In the genomic region with DNA sequence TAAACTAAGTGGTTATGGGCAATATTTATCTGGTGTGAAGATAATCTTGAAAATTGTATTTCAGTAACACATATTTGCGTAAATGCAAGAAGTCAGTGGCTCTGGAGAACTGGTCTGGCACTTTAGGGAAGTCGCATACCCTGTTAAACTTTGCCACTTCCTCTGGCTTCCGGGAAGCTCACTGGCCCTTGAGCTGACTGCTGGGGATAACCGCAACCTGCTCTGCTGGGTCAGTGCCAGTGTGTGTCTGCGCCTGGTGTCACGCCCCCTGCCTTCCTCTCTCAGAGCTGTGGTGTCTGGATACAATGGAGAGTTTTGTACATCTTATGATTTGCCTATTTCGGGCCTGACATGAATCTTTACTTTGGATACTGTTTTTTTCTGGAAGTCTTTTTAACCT, we compare ENCODE assay signal across 32 mouse cellular contexts. TPM values are rescaled to one million over a fixed set of nuclear protein-coding genes. Genes with fewer than 3 reads are reported as not detected.
A peak's percentile ranks its signal among the peaks of the same experiment; 100 is the strongest.
DNase-seq lines count a peak whose midpoint lies in the region; ATAC-seq and TF ChIP-seq lines count a peak whose summit lies in the region.
"Had no signal": no experiment of that assay in that cellular context is flagged by ENCODE, and none has a peak within 500 bp of the region (broad histone marks: within the 10 kb centered on the region; RNA-seq: fewer than 3 reads in every experiment).

No protein-coding gene starts in this region.

- H3K27ac ChIP-seq in kidney, adult 2 months (ENCODE audit: insufficient read depth, low read depth, low read length) = no peak overlapping the region
- H3K27ac ChIP-seq in liver, embryonic 11.5 days (ENCODE audit: low read depth, low read length) = no peak overlapping the region
- H3K27ac ChIP-seq: embryonic facial prominence, embryonic 13.5 days; forebrain, embryonic 10.5 days; forebrain, embryonic 15.5 days; hindbrain, embryonic 15.5 days; limb, embryonic 12.5 days; lung, embryonic 15.5 days; neural tube, embryonic 12.5 days; stomach, postnatal 0 days had no signal

- H3K4me1 ChIP-seq in kidney, adult 2 months (ENCODE audit: control insufficient read depth, insufficient read depth, low read length) = no peaks in the 10 kb centered on the region
- H3K4me1 ChIP-seq in liver, embryonic 11.5 days (replicated peaks; ENCODE audit: control insufficient read depth, insufficient read depth, low read length) = no peaks in the 10 kb centered on the region
- H3K4me1 ChIP-seq: megakaryocyte, embryonic 14.5 days; neural tube, embryonic 12.5 days had no signal

- DNase-seq in cerebellum, postnatal 10 days = peak; percentile 86 to 91
- no peak for DNase-seq in cerebellum, adult 11 months
- peak; percentile 13 for DNase-seq in kidney, postnatal 10 days
- DNase-seq in kidney, adult 2 months = no peak
- peak; percentile 25 for DNase-seq in 416B (ENCODE audit: low read depth)
- DNase-seq in liver, embryonic 11.5 days (ENCODE audit: low spot score) = no peak
- no peak for DNase-seq in embryo, embryonic 11 days
- DNase-seq: adrenal gland, postnatal 14 days; gastrocnemius, postnatal 25 days; heart, adult 18-20 months; heart, postnatal 4 days; kidney, adult 9 months; kidney, postnatal 14 days; layer of hippocampus, adult 9-11 months; midbrain, embryonic 14.5 days; right cerebral cortex, adult 18-20 months; right cerebral cortex, postnatal 4 days; thymus, postnatal 14 days had no signal

- peak; percentile 94 for ATAC-seq in granulocyte monocyte progenitor cell, adult 5-6 weeks (replicated peaks; ENCODE audit: poor library complexity, severe bottlenecking)
- no peak for ATAC-seq in liver, embryonic 11.5 days (replicated peaks; ENCODE audit: low FRiP score)
- ATAC-seq: forebrain, embryonic 15.5 days; Patski had no signal

- H3K4me3 ChIP-seq in kidney, adult 2 months (ENCODE audit: insufficient read depth, low read depth, low read length) = no peak overlapping the region
- no peak overlapping the region for H3K4me3 ChIP-seq in liver, embryonic 11.5 days (ENCODE audit: low read depth, low read length)
- H3K4me3 ChIP-seq: embryonic facial prominence, embryonic 13.5 days; forebrain, embryonic 10.5 days; forebrain, embryonic 15.5 days; hindbrain, embryonic 15.5 days; limb, embryonic 12.5 days; lung, embryonic 15.5 days; myocyte; neural tube, embryonic 12.5 days had no signal

- no peak for TF ChIP-seq POLR2A in kidney, adult 2 months (IDR thresholded peaks at IDR 0.05; ENCODE audit: low read depth, low read length)

- H3K36me3 ChIP-seq in kidney, adult 2 months (ENCODE audit: control insufficient read depth, insufficient read depth, low read length) = no peaks in the 10 kb centered on the region
- H3K36me3 ChIP-seq in liver, embryonic 11.5 days (ENCODE audit: control insufficient read depth, insufficient read depth, low read length) = no peaks in the 10 kb centered on the region
- H3K36me3 ChIP-seq: embryonic facial prominence, embryonic 13.5 days; forebrain, embryonic 10.5 days; forebrain, embryonic 15.5 days; hindbrain, embryonic 15.5 days; limb, embryonic 12.5 days; lung, embryonic 15.5 days; neural tube, embryonic 12.5 days had no signal

- TF ChIP-seq CTCF in kidney, adult 2 months (conservative IDR thresholded peaks at IDR 0.05; ENCODE audit: insufficient read depth, insufficient read length, low read depth, low read length) = no peak

- no peaks in the 10 kb centered on the region for H3K9me3 ChIP-seq in liver, embryonic 11.5 days (ENCODE audit: control insufficient read depth, low read length)
- H3K9me3 ChIP-seq: embryonic facial prominence, embryonic 13.5 days; forebrain, embryonic 10.5 days; forebrain, embryonic 15.5 days; hindbrain, embryonic 15.5 days; limb, embryonic 12.5 days; lung, embryonic 15.5 days; neural tube, embryonic 12.5 days had no signal

- WGBS in kidney, adult 2 months = 64% methylated on average over 7 of the region's 7 CpGs
- WGBS in liver, embryonic 11.5 days = 53% methylated on average over 7 of the region's 7 CpGs

- no peak overlapping the region for H3K4me2 ChIP-seq in liver, embryonic 11.5 days
- H3K4me2 ChIP-seq: forebrain, embryonic 15.5 days; heart, embryonic 11.5 days; hindbrain, embryonic 15.5 days; lung, embryonic 15.5 days; neural tube, embryonic 12.5 days had no signal

- no peak overlapping the region for H3K9ac ChIP-seq in liver, embryonic 11.5 days (ENCODE audit: low read depth, low read length)
- H3K9ac ChIP-seq: forebrain, embryonic 15.5 days; hindbrain, embryonic 15.5 days; limb, embryonic 12.5 days; lung, embryonic 15.5 days; neural tube, embryonic 12.5 days had no signal

- H3K27me3 ChIP-seq in kidney, adult 2 months (replicated peaks; ENCODE audit: control insufficient read depth, insufficient read depth, low read length) = no peaks in the 10 kb centered on the region
- H3K27me3 ChIP-seq in liver, embryonic 11.5 days (replicated peaks; ENCODE audit: control insufficient read depth, insufficient read depth, low read length) = no peaks in the 10 kb centered on the region
- H3K27me3 ChIP-seq: embryonic facial prominence, embryonic 13.5 days; forebrain, embryonic 15.5 days; hindbrain, embryonic 15.5 days; limb, embryonic 12.5 days; lung, embryonic 15.5 days; megakaryocyte, embryonic 14.5 days; neural tube, embryonic 12.5 days; Patski had no signal

RNA-seq across cellular contexts. Expression of a gene that starts 42.1 kb away (rescaled TPM):
- 0.41 and 0.45 TPM in 2 replicates for polyA plus RNA-seq in kidney, adult 2 months (2012; rRNA removed)
- total RNA-seq in granulocyte monocyte progenitor cell, adult 5-6 weeks (2014; fragmentation: Nextera tagmentation) = 0.21 TPM in 1 of 2 replicates, not detected in the other
- not detected in 2 replicates for total RNA-seq in granulocyte monocyte progenitor cell, adult 5-6 weeks (2017)
- polyA plus RNA-seq in liver, embryonic 11.5 days (2014; fragmentation: Nextera tagmentation; extraction: Ambion mirVana) = 0.35 and 0.37 TPM in 2 replicates
- total RNA-seq: MEL had no signal
- polyA plus RNA-seq: forebrain, embryonic 10.5 days had no signal

Comparison
In these comparisons a context has a peak if more than half of its experiments do, and no peak if none do; other contexts are left out.
1. DNase-seq: peak in cerebellum, postnatal 10 days (2 of 2), kidney, postnatal 10 days (single experiment) and 416B (single experiment); none in cerebellum, adult 11 months (single experiment), kidney, adult 2 months (single experiment), liver, embryonic 11.5 days (single experiment) and embryo, embryonic 11 days (single experiment).